Mouse (Mus musculus) forebrain, embryonic 11.5 days (tissue): ENCODE results near the gene Gm49395. TPM values are rescaled to one million over a fixed set of nuclear protein-coding genes. Genes with fewer than 3 reads are reported as not detected.

ENCODE experiments used
- ATAC-seq: fragments of 200-750 bp; cut with Nextera tagmentation; replicated peaks from 2 replicates; pipeline ENCODE4 v1.8.0; 2017; ENCODE audit warnings: moderate TSS enrichment; ENCODE audit not compliant: low FRiP score
- DNase-seq: peaks from one replicate; pipeline ENCODE4 v3.0.0-alpha.2; 2017; ENCODE audit warnings: low spot score
- H3K27ac ChIP-seq: fragments of 300-500 bp; sonication (generic); 2 replicates; pipeline ENCODE4 v1.5.1; 2014; ENCODE audit warnings: low read depth, low read length
- H3K27me3 ChIP-seq: fragments of 300-500 bp; sonication (generic); 2 replicates; pipeline ENCODE4 v1.6.1; 2014; ENCODE audit warnings: mild to moderate bottlenecking, low read length, mixed read lengths; ENCODE audit not compliant: control insufficient read depth, insufficient read depth
- H3K36me3 ChIP-seq: fragments of 300-500 bp; sonication (generic); 2 replicates; pipeline ENCODE4 v1.6.1; 2014; ENCODE audit warnings: mild to moderate bottlenecking, low read length, moderate library complexity, mixed read lengths; ENCODE audit not compliant: control insufficient read depth, insufficient read depth
- H3K4me1 ChIP-seq: fragments of 300-500 bp; sonication (generic); replicated peaks from 2 replicates; pipeline ENCODE4 v1.6.1; 2014; ENCODE audit warnings: low read length, mixed read lengths; ENCODE audit not compliant: control insufficient read depth, insufficient read depth
- H3K4me2 ChIP-seq: fragments of 300-500 bp; sonication (generic); 2 replicates; pipeline ENCODE4 v1.6.1; 2014; ENCODE audit warnings: low read depth, mild to moderate bottlenecking, low read length, moderate library complexity, mixed read lengths; ENCODE audit not compliant: severe bottlenecking
- H3K4me3 ChIP-seq: fragments of 300-500 bp; sonication (generic); 2 replicates; pipeline ENCODE4 v1.5.1; 2014; ENCODE audit warnings: low read depth, low read length
- H3K9ac ChIP-seq: fragments of 300-500 bp; sonication (generic); 2 replicates; pipeline ENCODE4 v1.6.1; 2014; ENCODE audit warnings: low read length
- H3K9me3 ChIP-seq: fragments of 300-500 bp; sonication (generic); 2 replicates; pipeline ENCODE4 v1.6.1; 2016; ENCODE audit warnings: low read length, mixed read lengths; ENCODE audit not compliant: control insufficient read depth
- WGBS: fragments of 180-500 bp; shearing (Covaris S2); extraction: QIAGEN DNeasy Blood & Tissue Kit; methylation state at CpG from one replicate; pipeline ENCODE4 v1.1.7; 2014; 5-methylcytosine and 5-hydroxymethylcytosine counted together
- polyA plus RNA-seq: library from polyadenylated mRNA; unstranded; fragments of >200 nt; fragmentation: Nextera tagmentation; extraction: Ambion mirVana; gene quantifications from 2 replicates; pipeline ENCODE4 v1.2.1, GENCODE M21; 2014

Gene Gm49395
- polyA plus RNA-seq, 1 experiment from 2014 or later: 4.4 TPM

DNA sequence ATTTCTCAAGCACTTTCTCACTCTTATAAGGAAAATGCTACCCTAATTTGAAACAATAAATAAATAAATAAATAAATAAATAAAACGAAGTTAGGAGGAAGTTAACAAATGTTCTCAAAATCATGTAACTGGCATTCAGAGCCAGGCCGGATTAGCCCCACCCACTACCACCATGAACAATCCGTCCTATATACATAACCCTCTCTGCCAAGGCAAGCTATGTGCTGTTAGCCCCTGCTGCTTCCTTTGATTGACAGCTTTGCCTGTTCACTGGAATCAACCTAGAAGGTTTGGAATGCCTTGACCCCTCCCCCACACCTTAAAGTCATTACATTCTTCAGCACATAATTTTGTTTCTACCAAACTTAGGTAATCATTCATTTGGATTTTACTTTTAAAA lies 10.2 kb downstream of the Gm49395 start:
- H3K27ac ChIP-seq: no peak overlapping the region
- H3K27me3 ChIP-seq: no peaks in the 10 kb centered on the region
- H3K9ac ChIP-seq: no peak overlapping the region
- peaks cover 4% of the 10 kb centered on the region; the same call in 1 of the 2 replicates for H3K36me3 ChIP-seq
- H3K9me3 ChIP-seq: no peaks in the 10 kb centered on the region; the same call in 1 of the 2 replicates
- DNase-seq: no peak
- no peak for ATAC-seq
- H3K4me3 ChIP-seq: no peak overlapping the region
- 71% methylated on average over 3 of the region's 3 CpGs for WGBS
- no peak overlapping the region for H3K4me2 ChIP-seq
- peaks cover 2% of the 10 kb centered on the region; the same call in 1 of the 2 replicates for H3K4me1 ChIP-seq

DNA sequence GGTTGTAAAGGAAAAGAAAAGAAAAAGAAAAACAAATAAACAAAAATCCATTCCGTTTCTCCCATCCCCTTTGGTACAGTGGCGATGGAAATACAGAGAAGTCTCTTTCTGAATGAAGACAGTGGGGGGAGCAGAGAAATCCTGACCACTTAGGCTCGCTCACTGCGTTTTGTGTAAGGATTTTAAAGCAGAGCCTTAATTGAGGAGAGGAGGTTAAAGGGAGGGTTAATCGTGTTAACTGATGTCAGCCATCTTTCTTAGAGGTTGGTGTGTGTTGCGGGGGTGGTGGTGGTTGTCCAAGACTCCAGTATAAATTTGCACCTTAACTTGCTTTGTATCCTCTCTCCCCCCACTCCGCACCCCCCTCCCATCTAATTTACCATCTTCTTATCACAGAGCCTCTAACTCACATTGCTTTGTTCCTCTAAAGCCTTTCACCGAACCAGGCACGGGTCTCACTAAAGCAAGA lies 10.7 kb downstream of the Gm49395 start:
- Histone ChIP-seq H3K27ac (no peak overlapping the region), H3K9ac (peak overlapping the region; percentile 74; the same call in 1 of the 2 replicates), H3K36me3 (peaks cover 4% of the 10 kb centered on the region; the same call in 1 of the 2 replicates), H3K4me2 (peak overlapping the region; percentile 95), H3K4me1 (peaks cover 2% of the 10 kb centered on the region; the same call in 1 of the 2 replicates), H3K4me3 (peak overlapping the region; percentile 70), H3K27me3 (no peaks in the 10 kb centered on the region), H3K9me3 (no peaks in the 10 kb centered on the region; the same call in 1 of the 2 replicates)
- DNase-seq: no peak
- WGBS: 52% methylated on average over 9 of the region's 9 CpGs
- no peak for ATAC-seq

DNA sequence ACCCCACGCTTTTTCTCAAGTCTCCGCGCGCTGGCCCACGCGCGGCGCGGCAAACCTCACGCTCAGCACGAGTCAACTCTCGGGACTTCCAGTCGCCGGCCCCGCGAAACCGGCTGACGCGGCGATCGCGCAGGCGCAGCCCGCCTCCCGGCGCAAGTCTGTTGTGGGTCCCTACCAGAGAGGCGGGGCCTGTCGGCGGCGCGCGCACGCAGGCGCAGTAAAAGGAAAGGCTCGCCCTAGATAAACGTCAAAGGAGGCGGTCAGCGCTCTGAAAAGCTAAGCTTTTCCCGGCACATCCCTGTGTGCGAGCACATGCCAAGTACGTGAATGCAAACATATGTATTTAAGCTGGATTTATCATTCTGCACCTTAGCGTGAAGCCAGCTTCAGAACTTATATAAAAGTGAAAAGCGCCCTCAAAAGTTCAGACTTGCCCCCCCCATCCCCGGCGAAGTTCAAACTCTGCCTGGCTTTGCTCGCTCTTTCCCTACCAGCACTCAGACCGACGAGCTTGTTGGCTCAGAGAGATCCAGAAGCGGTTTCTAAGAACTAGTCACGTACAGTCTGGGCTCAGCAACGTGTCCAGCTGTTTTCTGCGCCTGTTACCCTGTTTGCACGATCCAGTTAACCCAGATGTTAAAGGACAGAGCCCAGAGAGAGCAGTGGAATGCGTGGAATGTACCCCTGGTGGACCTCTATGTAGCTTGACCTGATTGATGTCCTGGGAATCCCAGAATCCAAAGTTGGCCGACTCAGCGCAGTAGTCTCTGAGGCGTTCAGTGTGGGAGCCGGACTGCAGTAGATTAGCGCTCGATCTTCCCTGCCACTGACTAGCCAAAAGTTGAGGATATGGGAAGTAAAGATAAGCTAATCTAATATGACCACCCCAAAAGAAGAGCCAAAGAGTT lies 11.4 kb downstream of the Gm49395 start, which contains the start of gene Pelo:
Gene Pelo, minus strand, starts transcription at position 118 of the 908 bp plus-strand sequence.
- Histone ChIP-seq H3K27me3 (no peaks in the 10 kb centered on the region), H3K36me3 (peaks cover 4% of the 10 kb centered on the region; the same call in 1 of the 2 replicates), H3K4me3 (peak within 1 kb of the TSS; percentile 70), H3K9me3 (no peaks in the 10 kb centered on the region; the same call in 1 of the 2 replicates), H3K27ac (peak within 1 kb of the TSS; percentile 25; the same call in 1 of the 2 replicates), H3K9ac (peak within 1 kb of the TSS; percentile 74), H3K4me2 (peak within 1 kb of the TSS; percentile 95), H3K4me1 (peaks cover 2% of the 10 kb centered on the region; the same call in 1 of the 2 replicates)
- peak; percentile 96 for ATAC-seq
- peak; percentile 95 for DNase-seq
- WGBS: under 1% methylated on average over 60 of the region's 60 CpGs

DNA sequence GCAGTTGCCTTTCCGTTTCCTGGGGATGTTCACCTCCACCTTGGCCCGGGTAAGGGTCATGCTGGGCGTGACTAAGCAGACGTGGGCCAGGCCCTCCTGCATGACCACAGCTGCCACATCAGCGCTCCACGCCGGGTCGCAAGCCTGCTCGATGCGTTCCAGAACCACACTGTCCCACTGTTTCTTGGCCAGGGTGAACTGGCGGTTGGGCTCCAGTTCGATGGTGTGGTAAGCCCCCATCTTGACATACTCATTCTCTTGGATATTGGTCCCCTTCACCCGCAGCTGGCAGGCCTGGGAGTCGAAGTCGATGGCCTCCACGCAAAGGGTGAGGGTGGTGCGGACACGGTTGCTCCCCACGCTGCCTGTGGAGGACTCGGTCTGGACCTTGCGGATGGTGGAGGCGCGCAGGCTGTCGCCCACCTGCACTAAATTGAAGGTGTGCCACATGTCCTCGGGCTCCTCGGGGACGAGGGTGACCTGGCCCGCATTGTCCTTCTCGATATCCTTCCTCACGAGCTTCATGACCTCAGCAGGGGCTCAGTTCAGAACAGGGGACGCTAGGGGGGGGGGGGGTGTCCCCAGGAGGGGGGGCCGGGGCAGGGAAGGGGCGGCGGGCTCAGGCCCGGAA lies 12.2 kb downstream of the Gm49395 start:
- H3K4me3 ChIP-seq: peak overlapping the region; percentile 70
- WGBS: 9% methylated on average over 33 of the region's 35 CpGs
- H3K4me1 ChIP-seq: peaks cover 2% of the 10 kb centered on the region; the same call in 1 of the 2 replicates
- H3K36me3 ChIP-seq: peaks cover 4% of the 10 kb centered on the region; the same call in 1 of the 2 replicates
- no peaks in the 10 kb centered on the region; the same call in 1 of the 2 replicates for H3K9me3 ChIP-seq
- DNase-seq (peak; percentile 63), ATAC-seq (peak; percentile 71)
- peak overlapping the region; percentile 95 for H3K4me2 ChIP-seq
- no peaks in the 10 kb centered on the region for H3K27me3 ChIP-seq
- H3K27ac ChIP-seq: no peak overlapping the region
- peak overlapping the region; percentile 74 for H3K9ac ChIP-seq

DNA sequence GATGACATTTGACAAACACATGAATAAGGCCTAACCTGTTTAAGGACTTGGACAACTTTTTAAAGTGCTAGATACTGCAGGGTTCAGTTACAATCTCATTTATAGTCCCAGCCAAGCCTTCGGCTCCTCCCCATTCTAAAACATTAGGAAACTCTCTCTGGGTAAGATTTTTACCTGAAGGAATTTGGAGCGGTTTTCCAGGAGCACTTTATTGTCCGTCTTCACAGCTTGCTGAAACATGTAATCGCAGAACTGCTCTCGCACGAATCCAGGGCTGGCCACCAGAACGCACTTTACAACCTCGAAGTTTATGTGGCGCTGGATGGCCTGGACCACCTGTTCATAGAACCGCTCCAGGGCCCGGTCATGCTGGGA lies 12.7 kb downstream of the Gm49395 start:
- Histone ChIP-seq H3K27me3 (no peaks in the 10 kb centered on the region), H3K9ac (peak overlapping the region; percentile 74), H3K36me3 (peaks cover 4% of the 10 kb centered on the region; the same call in 1 of the 2 replicates), H3K4me1 (peaks cover 2% of the 10 kb centered on the region; the same call in 1 of the 2 replicates), H3K4me2 (peak overlapping the region; percentile 95), H3K27ac (no peak overlapping the region), H3K9me3 (no peaks in the 10 kb centered on the region; the same call in 1 of the 2 replicates), H3K4me3 (peak overlapping the region; percentile 70)
- DNase-seq (no peak), ATAC-seq (no peak)
- WGBS: 65% methylated on average over 11 of the region's 11 CpGs

DNA sequence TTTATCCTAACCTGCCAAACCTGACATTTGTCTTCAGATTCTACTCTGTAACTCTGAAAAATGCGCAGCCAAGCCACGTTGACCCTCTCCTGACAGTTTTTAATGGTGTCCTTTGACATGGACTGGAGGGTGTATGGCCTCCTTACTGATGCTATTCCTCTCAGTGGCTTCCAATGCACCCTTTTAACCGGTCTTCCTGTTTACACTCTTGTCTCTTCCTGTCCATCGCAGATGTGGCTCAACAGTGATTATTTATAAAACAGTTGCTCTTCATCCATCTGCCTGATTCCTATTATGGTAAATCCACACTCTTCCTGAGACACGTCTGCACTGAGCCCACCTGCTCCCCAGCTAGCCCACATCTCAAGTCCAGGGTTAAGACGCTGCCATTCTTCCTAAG lies 15.7 kb downstream of the Gm49395 start:
- no peak for DNase-seq
- Histone ChIP-seq H3K9ac (no peak overlapping the region), H3K4me2 (no peak overlapping the region), H3K4me1 (peaks cover 2% of the 10 kb centered on the region; the same call in 1 of the 2 replicates), H3K27me3 (no peaks in the 10 kb centered on the region), H3K9me3 (no peaks in the 10 kb centered on the region; the same call in 1 of the 2 replicates), H3K36me3 (peaks cover 4% of the 10 kb centered on the region; the same call in 1 of the 2 replicates), H3K27ac (no peak overlapping the region), H3K4me3 (no peak overlapping the region)
- 91% methylated on average over 6 of the region's 6 CpGs for WGBS
- no peak for ATAC-seq

DNA sequence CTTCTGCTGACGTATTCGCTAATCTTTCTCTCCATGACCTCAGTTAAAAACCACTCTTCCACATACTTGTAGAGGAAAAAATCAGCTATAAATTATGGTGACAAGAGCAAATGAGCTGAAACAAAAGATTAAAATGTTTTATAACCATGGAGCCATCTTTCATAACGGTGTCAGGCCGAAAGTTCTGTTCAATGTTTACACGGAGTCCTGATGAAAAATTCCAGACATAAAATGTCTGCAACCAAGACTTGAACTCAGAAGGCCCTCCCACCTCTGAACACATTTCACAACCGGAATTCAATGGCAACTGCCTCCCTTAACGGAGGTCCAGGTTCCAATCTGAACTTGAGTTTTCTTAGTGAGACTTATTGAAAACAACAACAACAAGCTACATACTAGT lies 19.4 kb downstream of the Gm49395 start:
- Histone ChIP-seq H3K4me1 (no peaks in the 10 kb centered on the region), H3K27me3 (no peaks in the 10 kb centered on the region), H3K9me3 (no peaks in the 10 kb centered on the region; the same call in 1 of the 2 replicates), H3K36me3 (no peaks in the 10 kb centered on the region), H3K4me3 (no peak overlapping the region), H3K9ac (no peak overlapping the region), H3K27ac (no peak overlapping the region), H3K4me2 (no peak overlapping the region)
- no peak for DNase-seq
- no peak for ATAC-seq
- 94% methylated on average over 7 of the region's 7 CpGs for WGBS

DNA sequence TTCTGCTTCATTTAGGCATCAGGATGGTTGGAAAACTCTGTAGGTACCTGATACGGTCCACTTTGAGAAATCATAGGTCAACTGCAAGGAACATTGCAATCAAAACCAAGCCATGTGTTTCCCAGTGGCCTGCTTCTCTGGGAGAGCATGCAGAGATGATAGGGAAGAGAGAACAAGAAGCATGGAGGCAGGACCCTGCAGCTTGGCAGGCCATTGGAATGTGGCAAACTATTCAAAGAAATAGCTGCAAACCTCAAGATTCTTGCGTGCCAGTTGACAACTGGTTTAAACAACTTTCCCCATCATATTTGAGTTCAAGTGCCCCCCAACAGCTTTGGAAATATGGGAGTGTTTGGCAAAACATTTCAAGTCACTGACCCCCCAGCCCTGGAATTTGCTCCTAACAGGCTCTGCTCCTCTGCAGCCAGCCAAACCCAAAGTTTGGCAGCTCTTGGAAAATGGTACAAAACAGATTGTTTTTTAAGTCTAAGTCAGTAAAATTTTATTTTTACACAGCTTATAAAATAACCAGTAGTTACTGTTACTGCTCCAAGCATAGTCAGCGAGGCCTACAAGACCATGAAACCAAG lies 21.6 kb downstream of the Gm49395 start:
- WGBS: 91% methylated on average over 3 of the region's 3 CpGs
- Histone ChIP-seq H3K9ac (no peak overlapping the region), H3K4me1 (no peaks in the 10 kb centered on the region), H3K9me3 (no peaks in the 10 kb centered on the region), H3K4me3 (no peak overlapping the region), H3K27me3 (no peaks in the 10 kb centered on the region), H3K36me3 (no peaks in the 10 kb centered on the region), H3K27ac (no peak overlapping the region), H3K4me2 (no peak overlapping the region)
- ATAC-seq: no peak
- DNase-seq: no peak
